Mouse (Mus musculus) embryonic facial prominence, embryonic 14.5 days (tissue): ENCODE results near the gene Sirt1. TPM values are rescaled to one million over a fixed set of nuclear protein-coding genes. Genes with fewer than 3 reads are reported as not detected.
A peak's percentile ranks its signal among the peaks of the same experiment; 100 is the strongest.
"Not testable (repeated sequence)": the region's sequence is repeated elsewhere in the genome, so short reads cannot be mapped to it uniquely, and the experiment has no call there.

Source experiments
- ATAC-seq: fragments of 200-750 bp; cut with Nextera tagmentation; 2 replicates; pipeline ENCODE4 v1.8.0; 2017; ENCODE audit warnings: low read depth, moderate number of reproducible peaks, moderate TSS enrichment
- DNase-seq: peaks from one replicate; pipeline ENCODE4 v3.0.0-alpha.2; 2015; ENCODE audit warnings: low spot score
- H3K27ac ChIP-seq: fragments of 300-500 bp; sonication (generic); replicated peaks from 2 replicates; pipeline ENCODE4 v1.5.1; 2014; ENCODE audit warnings: low read depth, mild to moderate bottlenecking, low read length, moderate library complexity
- H3K27me3 ChIP-seq: fragments of 300-500 bp; sonication (generic); replicated peaks from 2 replicates; pipeline ENCODE4 v1.6.1; 2014; ENCODE audit warnings: low read length; ENCODE audit not compliant: control insufficient read depth, insufficient read depth
- H3K36me3 ChIP-seq: fragments of 300-500 bp; sonication (generic); 2 replicates; pipeline ENCODE4 v1.6.1; 2014; ENCODE audit warnings: low read length, mixed read lengths; ENCODE audit not compliant: control insufficient read depth, insufficient read depth
- H3K4me1 ChIP-seq: fragments of 300-500 bp; sonication (generic); 2 replicates; pipeline ENCODE4 v1.6.1; 2014; ENCODE audit warnings: antibody characterized with exemption, low read length; ENCODE audit not compliant: control insufficient read depth, insufficient read depth
- H3K4me2 ChIP-seq: fragments of 300-500 bp; sonication (generic); 2 replicates; pipeline ENCODE4 v1.6.1; 2014; ENCODE audit warnings: low read depth, mild to moderate bottlenecking, low read length, moderate library complexity, mixed read lengths
- H3K4me3 ChIP-seq: fragments of 300-500 bp; sonication (generic); 2 replicates; pipeline ENCODE4 v1.5.1; 2014; ENCODE audit warnings: low read depth, mild to moderate bottlenecking, low read length
- H3K9ac ChIP-seq: fragments of 300-500 bp; sonication (generic); 2 replicates; pipeline ENCODE4 v1.6.1; 2014; ENCODE audit warnings: low read depth, mild to moderate bottlenecking, low read length, moderate library complexity, mixed read lengths
- H3K9me3 ChIP-seq: fragments of 300-500 bp; sonication (generic); 2 replicates; pipeline ENCODE4 v1.6.1; 2016; ENCODE audit warnings: low read length; ENCODE audit not compliant: control insufficient read depth
- WGBS: fragments of 180-500 bp; shearing (Covaris S2); extraction: QIAGEN DNeasy Blood & Tissue Kit; methylation state at CpG from one replicate; pipeline ENCODE4 v1.1.7; 2014; 5-methylcytosine and 5-hydroxymethylcytosine counted together
- polyA plus RNA-seq: library from polyadenylated mRNA; unstranded; fragments of >200 nt; fragmentation: Nextera tagmentation; extraction: Ambion mirVana; gene quantifications from 2 replicates; pipeline ENCODE4 v1.2.1, GENCODE M21; 2014

Sirt1 gene
- polyA plus RNA-seq, 1 experiment from 2014 or later, result 7.5 TPM

GRCm38 (mm10) chr10:63378948-63379680 lies 2.4 kb downstream of the Sirt1 start:
- no peak for DNase-seq
- Histone ChIP-seq H3K4me1 (peaks cover 5% of the 10 kb centered on the region; the same call in 1 of the 2 replicates), H3K36me3 (no peaks in the 10 kb centered on the region), H3K9me3 (no peaks in the 10 kb centered on the region), H3K27me3 (0 out of 2 replicates have a peak, but pooled peaks cover 4% of the 10 kb centered on the region), H3K4me3 (no peak overlapping the region), H3K9ac (no peak overlapping the region), H3K27ac (no peak overlapping the region), H3K4me2 (no peak overlapping the region)
- 67% methylated on average over 6 of the region's 6 CpGs for WGBS
- no peak for ATAC-seq

DNA sequence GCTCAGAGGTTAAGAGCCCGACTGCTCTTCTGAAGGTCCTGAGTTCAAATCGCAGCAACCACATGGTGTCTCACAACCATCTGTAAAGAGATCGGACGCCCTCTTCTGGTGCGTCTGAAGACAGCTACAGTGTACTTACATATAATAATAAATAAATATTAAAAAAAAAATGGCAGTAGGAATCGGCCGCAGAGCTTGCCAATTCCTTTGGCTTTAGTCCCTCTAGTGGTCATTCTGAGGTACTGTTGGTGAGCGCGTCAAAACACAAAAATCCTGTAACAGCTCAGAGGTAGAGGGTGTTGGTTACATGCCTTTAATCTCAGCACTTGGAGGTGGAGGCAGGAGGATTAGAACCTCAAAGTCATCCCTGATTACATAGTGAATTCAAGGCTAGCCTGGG lies 4.0 kb downstream of the Sirt1 start:
- H3K36me3 ChIP-seq, result no peaks in the 10 kb centered on the region
- ATAC-seq (peak; percentile 24; the same call in 1 of the 2 replicates), DNase-seq (peak; percentile 71)
- 22% methylated on average over 9 of the region's 9 CpGs for WGBS
- H3K27me3 ChIP-seq, result 0 out of 2 replicates have a peak, but pooled peaks cover 4% of the 10 kb centered on the region
- no peak overlapping the region for H3K9ac ChIP-seq
- no peak overlapping the region for H3K4me2 ChIP-seq
- no peak overlapping the region for H3K27ac ChIP-seq
- no peak overlapping the region for H3K4me3 ChIP-seq
- peaks cover 5% of the 10 kb centered on the region; the same call in 1 of the 2 replicates for H3K4me1 ChIP-seq
- H3K9me3 ChIP-seq, result no peaks in the 10 kb centered on the region

DNA sequence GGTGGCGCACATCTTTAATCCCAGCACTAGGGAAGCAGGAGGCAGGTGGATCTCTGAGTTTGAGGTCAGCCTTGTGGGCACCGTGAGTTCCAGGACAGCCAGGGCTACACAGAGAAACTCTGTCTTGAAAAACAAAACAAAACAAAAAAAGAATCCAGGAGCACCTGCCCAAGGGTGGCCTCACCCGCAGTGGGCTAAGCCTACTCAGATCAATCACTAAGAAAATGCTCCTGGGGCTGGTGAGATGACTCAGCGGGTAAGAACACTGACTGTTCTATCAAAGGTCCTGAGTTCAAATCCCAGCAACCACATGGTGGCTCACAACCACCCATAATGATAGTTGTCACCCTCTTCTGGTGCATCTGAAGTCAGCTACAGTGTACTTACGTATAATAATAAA lies 5.2 kb downstream of the Sirt1 start:
- Histone ChIP-seq H3K9me3 (no peaks in the 10 kb centered on the region), H3K27me3 (no peaks in the 10 kb centered on the region), H3K4me1 (no peaks in the 10 kb centered on the region; the same call in 1 of the 2 replicates), H3K4me2 (no peak overlapping the region), H3K9ac (no peak overlapping the region), H3K4me3 (no peak overlapping the region), H3K27ac (no peak overlapping the region), H3K36me3 (no peaks in the 10 kb centered on the region)
- WGBS, result 85% methylated on average over 5 of the region's 5 CpGs
- ATAC-seq, result no peak
- no peak for DNase-seq

- no peaks in the 10 kb centered on the region for H3K4me1 ChIP-seq
- no peak overlapping the region for H3K27ac ChIP-seq
- no peaks in the 10 kb centered on the region for H3K27me3 ChIP-seq
- no peaks in the 10 kb centered on the region for H3K36me3 ChIP-seq
- ATAC-seq, result no peak
- DNase-seq, result no peak
- 82% methylated on average over 3 of the region's 3 CpGs for WGBS
- H3K4me3 ChIP-seq, result no peak overlapping the region
- no peaks in the 10 kb centered on the region for H3K9me3 ChIP-seq
- H3K9ac ChIP-seq, result no peak overlapping the region
- H3K4me2 ChIP-seq, result no peak overlapping the region
These were observed 13.5 kb downstream of the Sirt1 start for GRCm38 (mm10) chr10:63368041-63368440.

GRCm38 (mm10) chr10:63367386-63367785 lies 14.1 kb downstream of the Sirt1 start:
- 75% methylated on average over 6 of the region's 6 CpGs for WGBS
- ATAC-seq (no peak), DNase-seq (no peak)
- Histone ChIP-seq H3K4me3 (no peak overlapping the region), H3K27ac (no peak overlapping the region), H3K4me1 (no peaks in the 10 kb centered on the region), H3K36me3 (no peaks in the 10 kb centered on the region), H3K9ac (no peak overlapping the region), H3K9me3 (no peaks in the 10 kb centered on the region), H3K4me2 (no peak overlapping the region), H3K27me3 (no peaks in the 10 kb centered on the region)

GRCm38 (mm10) chr10:63365918-63366455 lies 15.5 kb downstream of the Sirt1 start:
- peak overlapping the region; percentile 29; the same call in 1 of the 2 replicates for H3K4me2 ChIP-seq
- no peaks in the 10 kb centered on the region for H3K27me3 ChIP-seq
- ATAC-seq (no peak), DNase-seq (no peak)
- peak overlapping the region; percentile 6; the same call in 1 of the 2 replicates for H3K4me3 ChIP-seq
- no peak overlapping the region for H3K9ac ChIP-seq
- no peak overlapping the region for H3K27ac ChIP-seq
- whole genome bisulfite sequencing, result 47% methylated on average over 7 of the region's 7 CpGs
- H3K4me1 ChIP-seq, result no peaks in the 10 kb centered on the region
- H3K36me3 ChIP-seq, result no peaks in the 10 kb centered on the region
- H3K9me3 ChIP-seq, result no peaks in the 10 kb centered on the region

DNA sequence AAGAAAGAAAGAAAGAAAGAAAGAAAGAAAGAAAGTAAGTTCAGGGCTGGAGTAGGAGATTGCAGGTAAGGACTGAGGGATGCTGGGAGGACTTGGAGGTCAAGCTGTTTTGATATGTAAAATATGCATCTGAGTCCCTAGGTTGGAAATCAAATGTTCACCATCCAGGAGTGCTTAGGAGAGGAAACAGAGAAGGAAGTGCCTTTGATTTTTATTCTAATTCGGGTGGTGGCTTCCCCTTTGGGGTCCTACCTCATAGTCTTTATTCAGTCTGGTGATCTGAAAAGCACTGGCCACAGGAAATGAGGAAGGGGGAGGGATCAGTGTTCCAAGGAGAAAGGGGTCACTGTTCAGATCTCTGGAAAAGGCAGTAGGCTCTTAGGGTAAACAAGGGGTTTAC lies 21.0 kb downstream of the Sirt1 start:
- ATAC-seq, result no peak

GRCm38 (mm10) chr10:63352111-63352510 lies 29.4 kb downstream of the Sirt1 start:
- Histone ChIP-seq H3K4me1 (no peaks in the 10 kb centered on the region), H3K9me3 (no peaks in the 10 kb centered on the region), H3K4me3 (no peak overlapping the region), H3K36me3 (no peaks in the 10 kb centered on the region), H3K4me2 (no peak overlapping the region), H3K27me3 (no peaks in the 10 kb centered on the region), H3K9ac (no peak overlapping the region), H3K27ac (no peak overlapping the region)
- DNase-seq, result no peak
- WGBS, result 85% methylated on average over 5 of the region's 5 CpGs
- no peak for ATAC-seq

More for the DNA sequence above, 21.0 kb downstream of the Sirt1 start:
- Histone ChIP-seq H3K9me3 (no peaks in the 10 kb centered on the region), H3K36me3 (no peaks in the 10 kb centered on the region), H3K27me3 (no peaks in the 10 kb centered on the region), H3K4me2 (no peak overlapping the region), H3K4me3 (no peak overlapping the region), H3K9ac (no peak overlapping the region), H3K27ac (no peak overlapping the region), H3K4me1 (no peaks in the 10 kb centered on the region)
- DNase-seq, result no peak
- WGBS, result 42% methylated on average over 1 of the region's 1 CpGs

DNA sequence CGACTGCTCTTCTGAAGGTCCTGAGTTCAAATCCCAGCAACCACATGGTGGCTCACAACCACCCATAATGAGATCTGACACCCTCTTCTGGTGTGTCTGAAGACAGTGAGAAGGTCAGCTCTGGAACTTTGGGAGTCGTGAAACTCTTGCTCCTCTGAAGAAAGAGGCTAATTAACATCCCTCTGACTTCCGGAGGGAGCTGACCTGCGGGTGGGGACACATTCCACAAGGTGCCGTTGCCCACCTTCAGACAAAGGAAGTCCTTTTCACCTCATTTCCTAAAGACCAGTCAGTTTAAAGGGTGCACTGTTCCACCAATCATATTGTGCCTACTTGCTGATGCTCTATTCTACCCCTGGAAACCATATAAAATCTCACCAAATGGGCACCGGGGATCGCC lies 30.4 kb downstream of the Sirt1 start:
- not testable (repeated sequence) for H3K9ac ChIP-seq, H3K27me3 ChIP-seq, H3K4me3 ChIP-seq, DNase-seq, H3K4me1 ChIP-seq, H3K36me3 ChIP-seq, H3K9me3 ChIP-seq, H3K27ac ChIP-seq, ATAC-seq, H3K4me2 ChIP-seq
- 84% methylated on average over 7 of the region's 7 CpGs for WGBS
